Mouse (Mus musculus) left cerebral cortex, adult 2 months (tissue): ENCODE results near the gene Slc26a6. TPM values are rescaled to one million over a fixed set of nuclear protein-coding genes. Genes with fewer than 3 reads are reported as not detected.
A peak's percentile ranks its signal among the peaks of the same experiment; 100 is the strongest.

ENCODE experiments used
- DNase-seq, 2 experiments: peaks; one replicate each; pipeline ENCODE4 v3.0.0; 2021 to 2022; ENCODE audit warnings: low spot score in 2 of 2, mixed read lengths in 1 of 2; ENCODE audit errors: extremely low spot score in 1 of 2
- H3K27ac ChIP-seq: fragments of 200-600 bp; 2 replicates; pipeline ENCODE4 v1.8.1; 2022
- H3K4me3 ChIP-seq: fragments of 200-600 bp; 2 replicates; pipeline ENCODE4 v1.8.1; 2022
- CTCF ChIP-seq: fragments of 200-600 bp; IDR thresholded peaks from 2 replicates; pipeline ENCODE4 v1.8.1; 2022; ENCODE audit warnings: antibody characterized with exemption, mild to moderate bottlenecking, moderate library complexity
- intact Hi-C: fragments of 180-260 bp; cut with DNase I; formaldehyde crosslinking; loops from one replicate; pipeline ENCODE4 v1.15.1; 2025
- total RNA-seq, 2 experiments: library from RNA; stranded (reverse); gene quantifications; 2 replicates each; pipeline ENCODE4 v1.2.3; 2021

Gene Slc26a6
- total RNA-seq, 2 experiments from 2014 or later = 17.1 to 17.8 TPM

GRCm38 (mm10) chr9:108824755-108825413, 28.2 kb upstream of the Slc26a6 start:
- H3K27ac ChIP-seq = peak overlapping the region; percentile 82
- intact Hi-C loops = no loop called here
- TF ChIP-seq CTCF = no peak
- DNase-seq = peak; percentile 82
- H3K4me3 ChIP-seq = peak overlapping the region; percentile 62

DNA sequence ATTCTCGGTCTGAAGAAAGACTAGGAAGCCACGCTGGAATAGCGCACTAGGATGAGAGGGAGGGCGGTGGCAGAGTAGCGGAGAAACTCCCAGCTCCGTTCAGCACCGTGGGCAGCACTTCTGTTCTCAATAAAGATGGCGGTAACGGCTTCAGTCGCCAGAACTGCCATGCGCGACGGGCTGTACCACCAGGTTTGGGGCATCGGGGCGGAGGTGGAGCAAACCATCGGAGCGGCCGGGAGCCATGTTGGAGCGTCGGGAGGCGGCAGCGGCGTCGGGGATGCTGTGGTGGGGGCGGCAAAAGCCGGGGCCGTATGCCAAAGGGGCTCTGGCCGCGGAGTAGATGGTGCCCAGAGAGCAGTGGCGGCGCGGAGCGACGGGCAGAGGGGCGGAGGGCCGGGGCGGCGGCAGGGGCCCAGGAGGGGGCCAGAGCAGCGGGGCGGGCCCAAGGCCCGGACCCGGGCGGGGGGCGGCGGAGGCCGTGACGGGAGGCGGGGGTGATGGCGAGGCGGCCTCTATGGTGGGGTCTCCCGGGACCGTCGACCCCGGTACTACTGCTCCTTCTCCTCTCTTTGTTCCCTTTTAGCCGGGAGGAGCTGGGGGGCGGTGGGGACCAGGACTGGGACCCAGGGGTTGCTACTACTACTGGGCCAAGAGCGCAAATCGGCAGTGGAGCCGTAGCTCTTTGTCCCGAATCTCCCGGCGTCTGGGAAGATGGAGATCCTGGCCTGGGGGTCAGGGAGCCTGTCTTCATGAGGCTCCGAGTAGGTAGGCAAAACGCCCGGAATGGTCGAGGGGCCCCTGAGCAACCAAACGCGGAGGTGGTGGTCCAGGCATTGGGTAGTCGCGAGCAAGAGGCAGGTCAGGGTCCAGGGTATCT, 27.0 kb upstream of the Slc26a6 start, which contains the start of gene Celsr3:
Gene Celsr3 (plus strand): TSS at position 501 of the 880 bp plus-strand sequence.
- Histone ChIP-seq H3K27ac (peak within 1 kb of the TSS; percentile 82), H3K4me3 (peak within 1 kb of the TSS; percentile 62)
- DNase-seq = peak; percentile 89 to 91
- TF ChIP-seq CTCF = no peak
- intact Hi-C loops = no loop called here

DNA sequence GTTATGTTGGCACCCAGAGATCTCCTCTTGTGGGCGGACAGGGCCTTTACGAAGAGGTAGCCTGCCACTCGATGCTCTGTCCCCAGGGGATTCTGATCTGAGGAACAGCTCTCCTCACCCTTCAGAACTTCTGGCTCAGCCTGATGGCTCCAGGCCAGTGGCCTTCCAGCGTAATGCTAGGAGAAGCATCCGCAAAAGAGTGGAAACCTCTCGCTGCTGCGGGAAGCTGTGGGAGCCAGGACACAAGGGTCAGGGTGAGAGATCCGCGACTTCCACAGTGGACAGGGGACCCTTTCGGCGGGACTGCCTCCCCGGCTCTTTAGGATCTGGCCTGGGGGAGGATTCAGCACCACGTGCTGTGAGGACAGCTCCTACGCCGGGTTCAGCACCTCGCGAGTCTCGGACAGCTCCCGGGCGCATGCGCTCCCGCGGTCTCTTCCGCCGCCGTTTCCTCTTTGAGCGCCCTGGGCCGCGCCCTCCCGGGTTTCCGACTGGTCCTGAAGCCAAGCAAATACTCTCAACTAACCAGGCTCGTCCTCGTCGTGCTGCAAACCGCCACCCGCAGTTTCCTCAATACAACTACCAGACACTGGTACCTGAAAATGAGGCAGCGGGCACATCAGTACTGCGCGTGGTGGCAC, 26.3 kb upstream of the Slc26a6 start:
- intact Hi-C loops = no loop called here
- TF ChIP-seq CTCF = no peak
- H3K4me3 ChIP-seq = peak overlapping the region; percentile 62
- peak; percentile 69 to 74 for DNase-seq
- H3K27ac ChIP-seq = peak overlapping the region; percentile 82

DNA sequence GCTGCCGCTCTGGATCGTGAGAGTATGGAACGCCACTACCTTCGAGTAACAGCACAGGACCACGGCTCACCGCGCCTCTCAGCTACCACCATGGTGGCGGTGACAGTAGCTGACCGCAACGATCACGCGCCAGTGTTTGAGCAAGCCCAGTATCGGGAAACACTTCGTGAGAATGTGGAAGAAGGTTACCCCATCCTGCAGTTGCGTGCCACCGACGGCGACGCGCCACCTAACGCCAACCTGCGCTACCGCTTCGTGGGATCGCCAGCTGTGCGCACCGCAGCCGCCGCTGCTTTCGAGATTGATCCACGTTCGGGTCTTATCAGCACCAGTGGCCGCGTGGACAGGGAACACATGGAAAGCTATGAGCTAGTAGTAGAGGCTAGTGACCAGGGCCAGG, 25.6 kb upstream of the Slc26a6 start:
- DNase-seq = no peak
- intact Hi-C loops = no loop called here
- Histone ChIP-seq H3K27ac (no peak overlapping the region), H3K4me3 (peak overlapping the region; percentile 62)
- no peak; the same call in 1 of the 2 replicates for TF ChIP-seq CTCF

GRCm38 (mm10) chr9:108827906-108828305, 25.2 kb upstream of the Slc26a6 start:
- Histone ChIP-seq H3K4me3 (no peak overlapping the region), H3K27ac (no peak overlapping the region)
- DNase-seq = no peak
- intact Hi-C loops = no loop called here
- TF ChIP-seq CTCF = no peak

DNA sequence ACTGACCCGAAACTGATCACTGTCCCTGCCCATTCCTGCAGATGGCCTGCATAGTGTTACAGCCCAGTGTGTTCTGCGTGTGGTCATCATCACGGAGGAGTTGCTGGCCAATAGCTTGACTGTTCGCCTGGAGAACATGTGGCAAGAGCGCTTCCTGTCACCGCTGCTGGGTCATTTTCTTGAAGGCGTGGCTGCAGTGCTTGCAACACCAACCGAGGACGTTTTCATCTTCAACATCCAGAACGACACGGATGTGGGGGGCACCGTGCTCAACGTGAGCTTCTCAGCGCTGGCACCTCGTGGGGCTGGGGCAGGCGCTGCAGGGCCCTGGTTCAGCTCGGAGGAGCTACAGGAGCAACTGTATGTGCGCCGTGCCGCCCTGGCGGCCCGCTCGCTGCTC, 21.4 kb upstream of the Slc26a6 start:
- no peak for TF ChIP-seq CTCF
- peak overlapping the region; percentile 21 for H3K4me3 ChIP-seq
- intact Hi-C loops = no loop called here
- no peak overlapping the region for H3K27ac ChIP-seq
- no peak for DNase-seq

GRCm38 (mm10) chr9:108832390-108833108, 20.5 kb upstream of the Slc26a6 start:
- DNase-seq = peak; percentile 60 to 72
- peak overlapping the region; percentile 21 for H3K4me3 ChIP-seq
- H3K27ac ChIP-seq = no peak overlapping the region
- intact Hi-C loops = no loop called here
- no peak for TF ChIP-seq CTCF

GRCm38 (mm10) chr9:108842989-108843388, 10.1 kb upstream of the Slc26a6 start:
- peak; percentile 49 for TF ChIP-seq CTCF
- no peak overlapping the region for H3K27ac ChIP-seq
- intact Hi-C loops = no loop called here
- H3K4me3 ChIP-seq = no peak overlapping the region
- DNase-seq = peak; percentile 53 to 54

- Histone ChIP-seq H3K27ac (no peak overlapping the region), H3K4me3 (no peak overlapping the region)
- intact Hi-C loops = no loop called here
- no peak for DNase-seq
- TF ChIP-seq CTCF = no peak
These were observed 7.7 kb upstream of the Slc26a6 start for GRCm38 (mm10) chr9:108845390-108845789.

DNA sequence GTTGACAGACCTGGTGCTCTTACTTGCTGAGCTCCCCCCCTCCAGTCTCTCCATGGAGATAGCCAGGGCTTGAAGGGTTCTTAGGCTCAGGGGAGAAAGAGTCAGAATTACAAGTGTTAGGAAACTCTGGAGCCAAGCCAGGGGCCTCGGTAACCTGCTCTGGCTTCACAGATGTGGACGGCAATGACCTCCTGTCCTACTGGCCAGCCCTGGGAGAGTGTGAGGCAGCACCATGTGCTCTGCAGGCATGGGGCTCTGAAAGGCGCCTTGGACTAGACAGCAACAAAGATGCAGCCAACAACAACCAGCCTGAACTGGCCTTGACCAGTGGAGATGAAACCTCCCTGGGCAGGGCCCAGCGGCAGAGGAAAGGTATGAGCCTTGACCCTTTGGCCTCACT, 5.7 kb upstream of the Slc26a6 start:
- DNase-seq = no peak
- H3K27ac ChIP-seq = no peak overlapping the region
- no peak for TF ChIP-seq CTCF
- intact Hi-C loops = no loop called here
- no peak overlapping the region for H3K4me3 ChIP-seq

DNA sequence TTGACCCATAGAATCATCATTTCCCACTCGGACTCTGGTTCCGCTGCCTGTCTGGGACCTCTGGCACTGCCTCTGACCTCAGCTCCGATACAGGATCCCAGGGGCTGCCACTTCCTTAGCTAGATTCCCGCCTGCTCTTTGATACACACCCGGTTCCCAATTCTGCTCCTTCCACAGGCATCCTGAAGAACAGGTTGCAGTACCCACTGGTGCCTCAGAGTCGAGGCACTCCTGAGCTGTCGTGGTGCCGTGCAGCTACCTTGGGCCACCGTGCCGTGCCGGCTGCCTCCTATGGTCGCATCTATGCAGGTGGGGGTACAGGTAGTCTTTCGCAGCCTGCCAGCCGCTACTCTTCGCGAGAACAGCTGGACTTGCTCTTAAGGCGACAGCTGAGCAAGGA, 4.7 kb upstream of the Slc26a6 start:
- intact Hi-C loops = no loop called here
- H3K27ac ChIP-seq = no peak overlapping the region
- no peak for TF ChIP-seq CTCF
- no peak overlapping the region for H3K4me3 ChIP-seq
- DNase-seq = no peak
